Mouse (Mus musculus): Measurements from ENCODE around the gene 1700030K09Rik. TPM values are rescaled to one million over a fixed set of nuclear protein-coding genes. Genes with fewer than 3 reads are reported as not detected.
A peak's percentile ranks its signal among the peaks of the same experiment; 100 is the strongest.

1700030K09Rik gene
- polyA plus RNA-seq, 1 experiment from 2014 or later: 11.3 TPM

DNA sequence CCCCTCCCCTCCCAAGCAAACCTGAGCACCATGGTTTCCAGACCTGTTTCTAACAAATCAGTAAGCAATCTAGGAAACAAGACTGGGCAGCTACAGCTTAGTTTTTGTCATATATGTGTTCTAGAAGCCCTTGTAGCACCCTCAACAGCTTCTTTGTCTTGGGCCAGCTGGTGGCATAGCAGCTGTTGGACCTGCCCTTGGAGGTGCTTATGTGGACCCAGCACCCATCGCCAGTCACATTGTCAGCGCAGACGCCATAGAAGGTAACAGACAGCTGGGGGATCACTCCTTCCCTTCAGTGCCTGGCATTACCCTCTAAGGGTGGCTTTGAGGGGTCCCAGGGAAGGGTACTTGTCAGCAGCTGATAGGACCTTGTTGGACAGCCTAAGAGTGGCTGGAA, 14.1 kb downstream of the 1700030K09Rik start:
- no peak for TF ChIP-seq CTCF (IDR thresholded peaks at IDR 0.05)
- in situ Hi-C loops (cut with MboI; ENCODE audit: low pct_unique_long_range_greater_than_20kb): no loop called here
- ChIA-PET POLR2A (interaction anchor here (0.6 to 1.5 kb wide), 3 partner anchors 16 to 120 kb away, joined by 3 to 5 read pairs (median 5); no protein-coding TSS in a partner anchor), CTCF (interaction anchor here (1.1 kb wide), 1 partner anchor 71 kb away, joined by 3 read pairs; no protein-coding TSS in a partner anchor)
- ATAC-seq (no peak), DNase-seq (ENCODE audit: low read depth, low spot score) (no peak)
- no peaks in the 10 kb centered on the region for H3K27me3 ChIP-seq

DNA sequence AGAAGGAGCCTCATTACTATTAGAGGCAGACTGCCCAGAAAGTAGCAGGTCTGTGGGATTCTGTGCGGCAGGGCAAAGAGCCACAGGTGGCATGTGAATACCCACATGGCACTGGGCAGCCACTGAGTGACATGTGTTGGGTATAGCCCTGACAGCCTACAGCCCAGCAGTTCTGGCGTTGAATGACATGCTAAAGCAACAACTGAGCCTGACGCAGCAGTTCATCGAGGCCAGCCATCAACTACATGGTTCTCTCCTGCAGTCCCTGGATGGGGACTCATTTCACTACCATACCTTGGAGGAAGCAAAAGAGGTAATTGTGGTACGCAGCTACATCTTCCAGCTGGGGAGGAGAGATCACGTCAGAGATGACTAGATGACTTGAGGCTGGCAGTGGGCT, 14.8 kb downstream of the 1700030K09Rik start:
- no peak for DNase-seq (ENCODE audit: low read depth, low spot score)
- no peaks in the 10 kb centered on the region for H3K27me3 ChIP-seq
- CTCF ChIA-PET: interaction anchor here (1.0 to 1.1 kb wide), 2 partner anchors 34 to 70 kb away, joined by 3 read pairs; no protein-coding TSS in a partner anchor
- in situ Hi-C loops (cut with MboI; ENCODE audit: low pct_unique_long_range_greater_than_20kb): no loop called here
- ATAC-seq: no peak
- POLR2A ChIA-PET: interaction anchor here (1.5 kb wide), 1 partner anchor 16 kb away, joined by 5 read pairs; no protein-coding TSS in a partner anchor
- no peak for TF ChIP-seq CTCF (IDR thresholded peaks at IDR 0.05)

DNA sequence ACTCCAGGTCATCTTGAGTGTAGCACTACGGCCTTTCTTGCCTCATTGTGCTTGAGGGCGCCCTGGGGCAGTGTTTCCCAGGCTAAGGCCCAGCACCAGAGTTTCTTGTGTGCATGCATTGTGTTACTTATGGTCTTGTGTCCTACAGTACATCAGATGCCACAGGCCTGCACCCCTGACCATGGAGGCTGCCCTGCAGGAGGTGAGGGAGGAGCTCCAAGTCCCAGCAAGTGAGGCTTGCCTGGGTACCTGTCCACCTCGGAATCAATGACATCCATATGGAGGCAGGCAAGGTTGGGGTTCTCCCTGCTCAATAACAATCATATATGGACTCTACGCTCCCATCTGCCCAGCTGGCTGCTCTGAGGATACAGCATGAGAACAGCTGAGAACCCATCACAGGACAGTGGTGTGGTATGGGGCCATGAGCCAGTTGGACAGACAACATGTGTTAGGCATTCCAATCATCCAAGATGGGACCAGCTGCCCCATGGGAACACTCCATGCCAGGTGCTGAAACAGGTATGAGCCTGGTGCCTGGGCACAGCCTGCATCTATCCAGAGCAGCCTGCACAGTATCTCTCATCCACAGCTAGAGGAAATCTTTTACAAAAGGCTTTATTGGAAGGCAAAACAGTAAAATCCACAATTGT, 16.3 kb downstream of the 1700030K09Rik start:
- POLR2A ChIA-PET: interaction anchor here (0.8 to 1.2 kb wide), 2 partner anchors 10 to 11 kb away, joined by 4 read pairs; no protein-coding TSS in a partner anchor
- in situ Hi-C loops (cut with MboI; ENCODE audit: low pct_unique_long_range_greater_than_20kb): no loop called here
- ATAC-seq: no peak
- CTCF ChIA-PET: interaction anchor here (1.5 kb wide), 1 partner anchor 19 kb away, joined by 3 read pairs; no protein-coding TSS in a partner anchor
- no peaks in the 10 kb centered on the region for H3K27me3 ChIP-seq
- no peak for DNase-seq (ENCODE audit: low read depth, low spot score)
- no peak for TF ChIP-seq CTCF (IDR thresholded peaks at IDR 0.05)

DNA sequence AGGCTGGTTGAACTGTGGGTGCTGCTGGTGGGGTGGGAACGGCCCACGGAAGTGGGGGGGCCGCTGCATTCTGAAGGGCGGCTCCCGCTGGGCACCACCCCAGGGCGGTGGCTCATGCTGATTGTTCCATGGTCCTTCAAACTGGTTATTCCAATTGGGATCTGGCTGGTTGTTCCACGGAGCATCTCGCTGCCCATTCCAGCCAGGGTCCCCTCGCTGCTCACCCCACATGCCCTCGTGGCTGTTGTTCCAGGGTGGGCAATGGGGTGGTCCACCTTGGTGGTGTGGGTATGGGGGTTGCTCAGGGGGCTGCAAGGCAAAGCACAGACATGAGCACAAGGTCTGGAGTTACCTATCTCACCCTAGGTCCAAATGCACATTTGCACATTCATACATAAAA, 20.5 kb downstream of the 1700030K09Rik start:
- ATAC-seq (no peak), DNase-seq (ENCODE audit: low read depth, low spot score) (no peak)
- H3K27me3 ChIP-seq: no peaks in the 10 kb centered on the region
- TF ChIP-seq CTCF (IDR thresholded peaks at IDR 0.05): no peak
- POLR2A ChIA-PET: no interaction called here
- CTCF ChIA-PET: no interaction called here
- in situ Hi-C loops (cut with MboI; ENCODE audit: low pct_unique_long_range_greater_than_20kb): no loop called here

DNA sequence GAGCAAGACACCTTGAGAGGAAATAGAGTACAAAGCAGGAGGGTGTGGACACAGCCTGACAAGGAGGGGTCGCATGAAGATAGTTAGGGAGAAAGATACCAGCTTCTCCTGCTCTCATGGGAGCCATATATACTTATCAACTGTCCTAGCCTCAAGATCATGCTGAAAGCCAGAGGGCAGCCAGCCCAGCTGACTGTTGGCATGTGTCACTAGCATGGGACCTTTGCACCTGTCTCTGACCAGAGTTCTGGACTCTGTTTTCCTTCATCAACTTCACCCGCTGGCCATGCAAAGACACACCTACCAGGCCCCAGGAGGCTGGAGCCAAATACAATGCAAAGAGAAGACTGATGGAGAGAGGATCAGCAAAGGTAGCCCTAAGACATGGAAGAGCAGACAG, 25.6 kb downstream of the 1700030K09Rik start:
- no peak for TF ChIP-seq CTCF (IDR thresholded peaks at IDR 0.05)
- POLR2A ChIA-PET: no interaction called here
- in situ Hi-C loops (cut with MboI; ENCODE audit: low pct_unique_long_range_greater_than_20kb): no loop called here
- ATAC-seq: no peak
- no peaks in the 10 kb centered on the region for H3K27me3 ChIP-seq
- CTCF ChIA-PET: no interaction called here
- DNase-seq (ENCODE audit: low read depth, low spot score): no peak

DNA sequence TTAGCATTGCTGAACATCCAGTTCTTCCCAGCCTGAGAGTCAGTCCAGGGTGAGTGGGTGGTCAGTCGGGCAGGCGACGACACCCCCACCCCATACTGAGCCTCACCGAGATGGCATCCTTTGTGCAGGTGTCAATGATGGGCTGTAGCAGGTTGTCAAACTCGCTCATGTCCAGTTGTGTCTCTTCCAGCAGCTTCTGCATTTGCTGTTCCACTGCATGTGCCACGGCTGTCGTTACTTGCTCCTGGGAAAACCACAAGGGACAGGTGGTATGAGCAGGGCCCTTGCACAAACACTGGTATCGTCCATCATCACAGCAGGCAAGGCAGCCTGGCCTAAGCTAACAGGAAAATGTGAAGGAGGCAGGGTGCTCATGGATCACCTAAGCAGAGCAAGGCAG, 26.3 kb downstream of the 1700030K09Rik start:
- POLR2A ChIA-PET: interaction anchor here (1.0 kb wide), 1 partner anchor 9 kb away, joined by 4 read pairs; no protein-coding TSS in a partner anchor
- DNase-seq (ENCODE audit: low read depth, low spot score) (no peak), ATAC-seq (no peak)
- TF ChIP-seq CTCF (IDR thresholded peaks at IDR 0.05): no peak
- H3K27me3 ChIP-seq: no peaks in the 10 kb centered on the region
- in situ Hi-C loops (cut with MboI; ENCODE audit: low pct_unique_long_range_greater_than_20kb): no loop called here
- CTCF ChIA-PET: interaction anchor here (0.7 kb wide), 1 partner anchor 35 kb away, joined by 3 read pairs; no protein-coding TSS in a partner anchor

DNA sequence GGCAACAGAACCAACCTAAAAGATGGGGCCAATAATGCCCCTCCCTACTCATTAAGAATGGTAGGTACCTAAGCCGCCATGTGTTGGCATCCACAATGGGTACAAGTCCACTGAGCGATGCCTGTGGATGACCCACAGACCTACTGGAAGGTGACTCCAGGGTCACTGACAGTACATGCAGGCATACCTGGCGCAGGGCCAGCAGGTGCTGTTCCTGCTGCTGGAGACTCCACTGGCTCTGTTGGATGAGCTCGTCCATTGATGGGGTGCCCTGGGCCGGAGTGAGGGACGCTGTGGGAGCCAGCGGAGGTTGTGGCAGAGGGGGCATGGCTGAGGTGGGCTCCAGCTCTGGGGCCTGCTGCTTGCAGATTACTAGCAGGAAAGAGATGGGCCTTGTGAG, 27.0 kb downstream of the 1700030K09Rik start:
- H3K27me3 ChIP-seq: no peaks in the 10 kb centered on the region
- in situ Hi-C loops (cut with MboI; ENCODE audit: low pct_unique_long_range_greater_than_20kb): no loop called here
- TF ChIP-seq CTCF (IDR thresholded peaks at IDR 0.05): no peak
- DNase-seq (ENCODE audit: low read depth, low spot score): no peak
- no peak for ATAC-seq
- POLR2A ChIA-PET: interaction anchor here (0.7 to 1.0 kb wide), 2 partner anchors 10 to 11 kb away, joined by 4 read pairs; no protein-coding TSS in a partner anchor
- CTCF ChIA-PET: interaction anchor here (0.7 kb wide), 1 partner anchor 35 kb away, joined by 3 read pairs; no protein-coding TSS in a partner anchor

DNA sequence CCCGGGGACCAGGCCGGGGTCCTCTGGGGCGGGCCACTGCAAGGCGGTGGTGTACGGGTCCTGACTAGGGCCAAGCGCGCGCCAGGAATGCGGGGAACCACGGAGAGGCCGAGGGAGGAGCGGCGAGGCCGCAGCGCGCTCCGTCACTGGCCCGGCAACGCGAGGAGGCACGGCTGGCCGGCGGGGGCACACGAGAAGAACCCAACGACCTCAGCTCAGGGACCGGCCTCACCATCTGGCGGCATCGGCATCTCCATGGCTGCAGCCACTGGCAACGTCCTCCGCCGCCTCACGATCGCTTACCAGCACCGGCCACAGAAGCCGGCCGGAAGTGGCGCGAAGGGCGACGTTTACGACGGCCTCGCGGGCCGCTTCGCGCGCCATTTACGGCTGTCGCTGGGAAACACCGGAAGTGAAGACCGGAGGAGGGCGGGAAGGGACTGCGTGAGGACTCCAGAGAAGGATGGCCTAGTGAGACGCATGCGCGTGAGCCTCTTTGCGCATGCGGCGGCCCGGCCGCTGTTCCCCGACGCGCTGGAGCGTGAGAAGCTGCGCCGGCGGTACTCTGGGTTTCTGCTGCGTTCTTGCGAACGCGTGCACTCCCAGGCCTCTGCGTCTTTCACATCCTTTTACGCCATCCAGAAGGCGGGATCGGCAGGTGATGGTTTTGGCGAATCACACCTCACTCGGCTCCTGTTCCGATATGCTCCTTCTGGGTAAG, 31.3 kb downstream of the 1700030K09Rik start, which contains the start of gene Cherp:
Gene Cherp, minus strand, starts transcription at position 401 of the 721 bp plus-strand sequence.
- ChIA-PET POLR2A (interaction anchor here (0.6 to 1.3 kb wide), 7 partner anchors 17 to 228 kb away, joined by 3 to 6 read pairs (median 4); no protein-coding TSS in a partner anchor), CTCF (interaction anchor here (1.0 to 1.1 kb wide), 3 partner anchors 8 to 37 kb away, joined by 3 read pairs; no protein-coding TSS in a partner anchor)
- no peaks in the 10 kb centered on the region for H3K27me3 ChIP-seq
- ATAC-seq (peak; percentile 86), DNase-seq (ENCODE audit: low read depth, low spot score) (peak; percentile 91)
- no peak for TF ChIP-seq CTCF (IDR thresholded peaks at IDR 0.05)
- in situ Hi-C loops (cut with MboI; ENCODE audit: low pct_unique_long_range_greater_than_20kb): no loop called here

DNA sequence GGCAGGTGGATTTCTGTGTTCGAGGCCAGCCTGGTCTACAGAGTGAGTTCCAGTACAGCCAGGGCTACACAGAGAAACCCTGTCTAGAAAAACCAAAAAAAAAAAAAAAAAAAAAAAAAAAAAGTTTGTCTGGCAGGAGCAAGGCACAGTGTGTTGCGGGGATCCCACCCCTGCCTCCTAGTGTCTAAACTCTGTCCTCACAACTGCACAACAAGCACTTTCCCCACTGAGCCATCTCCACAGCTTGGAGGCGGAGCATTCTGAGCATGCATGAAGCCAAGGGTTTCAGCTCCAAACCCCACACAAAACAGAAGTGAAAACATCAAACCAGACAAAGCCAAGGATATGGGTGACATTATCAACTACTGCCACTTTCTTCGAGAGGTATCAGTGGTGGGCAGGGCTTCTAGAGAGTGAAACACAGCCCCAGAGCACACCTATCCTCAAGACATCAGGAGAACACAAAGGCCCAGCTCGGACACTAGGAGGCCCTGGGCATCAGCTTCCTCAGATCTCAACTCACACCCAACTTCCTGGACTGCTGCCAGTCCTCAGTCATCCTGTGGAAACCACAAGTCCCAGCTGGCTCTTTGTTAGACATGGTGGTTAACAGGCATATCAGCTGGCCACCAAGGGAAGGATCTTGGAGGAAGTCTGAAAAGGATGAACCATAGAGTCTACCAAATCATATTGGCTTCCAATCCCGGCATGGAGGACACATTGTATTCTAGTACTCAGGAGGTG, 41.9 kb downstream of the 1700030K09Rik start:
- no peak for TF ChIP-seq CTCF (IDR thresholded peaks at IDR 0.05)
- POLR2A ChIA-PET: interaction anchor here (0.5 kb wide), 1 partner anchor 1243 kb away, joined by 3 read pairs; no protein-coding TSS in a partner anchor
- in situ Hi-C loops (cut with MboI; ENCODE audit: low pct_unique_long_range_greater_than_20kb): no loop called here

DNA sequence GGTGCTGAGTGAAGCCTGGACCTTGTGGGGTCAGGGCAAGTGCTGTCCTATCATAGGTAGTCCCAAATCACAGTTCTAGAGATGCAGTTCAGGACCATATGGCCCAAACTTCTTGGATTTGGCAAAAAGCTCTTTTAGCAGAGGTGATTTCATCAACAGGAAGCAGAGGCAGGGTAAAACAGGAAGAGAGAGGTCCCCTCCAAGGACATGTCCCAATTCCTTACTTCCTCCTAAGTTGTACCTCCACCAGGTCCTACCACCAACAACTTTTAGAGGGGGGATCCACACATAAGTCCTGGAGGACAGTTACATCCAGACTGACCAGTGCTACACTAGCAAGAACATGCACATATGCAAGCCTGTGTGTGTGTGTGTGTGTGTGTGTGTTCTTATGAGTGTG, 43.3 kb downstream of the 1700030K09Rik start:
- H3K27me3 ChIP-seq: no peaks in the 10 kb centered on the region
- TF ChIP-seq CTCF (IDR thresholded peaks at IDR 0.05): no peak
- POLR2A ChIA-PET: no interaction called here
- ATAC-seq (no peak), DNase-seq (ENCODE audit: low read depth, low spot score) (no peak)
- CTCF ChIA-PET: no interaction called here
- in situ Hi-C loops (cut with MboI; ENCODE audit: low pct_unique_long_range_greater_than_20kb): no loop called here

More for the DNA sequence above, 41.9 kb downstream of the 1700030K09Rik start:
- H3K27me3 ChIP-seq: no peaks in the 10 kb centered on the region
- DNase-seq (ENCODE audit: low read depth, low spot score): no peak
- CTCF ChIA-PET: interaction anchor here (0.9 to 1.3 kb wide), 4 partner anchors 10 to 63 kb away, joined by 3 to 4 read pairs (median 3); partner anchors contain the start of gene Cherp
- no peak for ATAC-seq

Data from Patski (cell line).